Mouse (Mus musculus): ENCODE data around the gene St3gal3.

DNA sequence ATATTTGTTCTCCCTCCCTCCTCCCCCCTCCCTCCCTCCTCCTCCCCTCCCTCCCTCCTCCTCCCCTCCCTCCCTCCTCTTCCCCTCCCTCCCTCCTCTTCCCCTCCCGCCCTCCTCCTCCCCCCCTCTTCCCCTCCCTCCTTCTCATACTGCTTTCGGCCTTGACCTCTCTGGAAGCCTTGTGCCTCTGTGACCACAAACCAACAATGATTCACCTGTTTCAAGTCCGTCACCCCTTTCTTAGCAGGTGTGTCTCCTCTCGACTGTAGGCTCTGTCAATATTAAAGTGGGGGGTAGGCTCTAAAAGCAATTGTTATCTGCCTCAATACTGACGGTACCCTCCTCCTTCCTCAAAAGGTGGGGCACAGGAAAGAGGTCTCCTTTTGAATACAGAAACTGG lies 153.2 kb downstream of the St3gal3 start:
- TF ChIP-seq CTCF (IDR thresholded peaks at IDR 0.05; ENCODE audit: extremely low read depth, insufficient read length, insufficient replicate concordance, low read depth, low read length) = no peak
- no peak for TF ChIP-seq POLR2A (IDR thresholded peaks at IDR 0.05; ENCODE audit: low read depth, low read length)
